ENCODE assay signal across 14 mouse cellular contexts in genomic region chr17:5130116-5130515, GRCm38 (mm10).
"Had no signal": no experiment of that assay in that cellular context is flagged by ENCODE, and none has a peak within 500 bp of the region (broad histone marks: within the 10 kb centered on the region; RNA-seq: fewer than 3 reads in every experiment).

No protein-coding gene starts in this region.

- H3K27me3 ChIP-seq: megakaryocyte, embryonic 14.5 days; midbrain, embryonic 13.5 days; midbrain, embryonic 15.5 days; neural tube, embryonic 12.5 days; stomach, embryonic 15.5 days had no signal

- H3K4me2 ChIP-seq: lung, embryonic 14.5 days; midbrain, embryonic 11.5 days; midbrain, embryonic 13.5 days; midbrain, embryonic 15.5 days; neural tube, embryonic 12.5 days; stomach, embryonic 15.5 days had no signal

- DNase-seq: lung, adult 18-20 months; lung, embryonic 14.5 days; lung, postnatal 10 days; right cerebral cortex, postnatal 14 days; thymus, adult 2 months; thymus, postnatal 25 days had no signal

- H3K4me1 ChIP-seq: stomach, embryonic 15.5 days had no signal

- ATAC-seq: midbrain, embryonic 13.5 days; midbrain, embryonic 15.5 days had no signal

- H3K9ac ChIP-seq: lung, embryonic 14.5 days; midbrain, embryonic 13.5 days; midbrain, embryonic 15.5 days; neural tube, embryonic 12.5 days; stomach, embryonic 15.5 days had no signal

- H3K9me3 ChIP-seq: megakaryocyte, embryonic 14.5 days; midbrain, embryonic 13.5 days; midbrain, embryonic 15.5 days; neural tube, embryonic 12.5 days; stomach, embryonic 15.5 days had no signal

- H3K4me3 ChIP-seq: megakaryocyte, embryonic 14.5 days; midbrain, embryonic 13.5 days; midbrain, embryonic 15.5 days; neural tube, embryonic 12.5 days; stomach, embryonic 15.5 days had no signal

- H3K27ac ChIP-seq: macrophage; midbrain, embryonic 13.5 days; midbrain, embryonic 15.5 days; neural tube, embryonic 12.5 days; stomach, embryonic 15.5 days; stomach, postnatal 0 days had no signal

- H3K36me3 ChIP-seq: midbrain, embryonic 13.5 days; midbrain, embryonic 15.5 days; neural tube, embryonic 12.5 days; stomach, embryonic 15.5 days had no signal
